Mouse (Mus musculus): ENCODE results near the gene Tff1. TPM values are rescaled to one million over a fixed set of nuclear protein-coding genes. Genes with fewer than 3 reads are reported as not detected.

The Tff1 gene
- polyA plus RNA-seq, 1 experiment from 2014 or later = not detected

- Histone ChIP-seq H3K4me1 (replicated peaks) (peaks cover 8% of the 10 kb centered on the region; the same call in 1 of the 2 replicates), H3K4me3 (replicated peaks) (no peak overlapping the region), H3K9me3 (replicated peaks) (no peaks in the 10 kb centered on the region), H3K27ac (no peak overlapping the region), H3K36me3 (no peaks in the 10 kb centered on the region), H3K4me2 (no peak overlapping the region), H3K27me3 (peaks cover 13% of the 10 kb centered on the region; the same call in 1 of the 2 replicates), H3K9ac (no peak overlapping the region)
- WGBS (ENCODE audit: insufficient replicate concordance) = 65% methylated on average over 10 of the region's 10 CpGs
- ATAC-seq (ENCODE audit: low read depth) (no peak), DNase-seq (no peak)
Measured at GRCm38 (mm10) chr17:31131269-31131821, 33.7 kb downstream of the Tff1 start.

- no peak within 1 kb of the TSS for H3K4me3 ChIP-seq (replicated peaks)
- H3K27ac ChIP-seq = no peak within 1 kb of the TSS
- H3K4me1 ChIP-seq (replicated peaks) = peaks cover 2% of the 10 kb centered on the region; the same call in 1 of the 2 replicates
- H3K4me2 ChIP-seq = no peak within 1 kb of the TSS
- H3K9me3 ChIP-seq (replicated peaks) = no peaks in the 10 kb centered on the region
- H3K27me3 ChIP-seq = peaks cover 13% of the 10 kb centered on the region; the same call in 1 of the 2 replicates
- ATAC-seq (ENCODE audit: low read depth) (no peak; the same call in 1 of the 2 replicates), DNase-seq (no peak)
- no peak within 1 kb of the TSS for H3K9ac ChIP-seq
- H3K36me3 ChIP-seq = no peaks in the 10 kb centered on the region
- WGBS (ENCODE audit: insufficient replicate concordance) = 27% methylated on average over 2 of the region's 2 CpGs
Measured at GRCm38 (mm10) chr17:31129452-31129851, 35.6 kb downstream of the Tff1 start, which contains the start of gene Tff3. Tff3 (minus strand) TSS chr17:31129646.

GRCm38 (mm10) chr17:31128708-31129318, 36.3 kb downstream of the Tff1 start:
- H3K4me1 ChIP-seq (replicated peaks) = no peaks in the 10 kb centered on the region
- H3K9ac ChIP-seq = no peak overlapping the region
- ATAC-seq (ENCODE audit: low read depth) (no peak), DNase-seq (no peak)
- H3K9me3 ChIP-seq (replicated peaks) = no peaks in the 10 kb centered on the region
- 61% methylated on average over 9 of the region's 9 CpGs for WGBS (ENCODE audit: insufficient replicate concordance)
- H3K36me3 ChIP-seq = no peaks in the 10 kb centered on the region
- no peak overlapping the region for H3K4me3 ChIP-seq (replicated peaks)
- no peak overlapping the region for H3K27ac ChIP-seq
- no peak overlapping the region for H3K4me2 ChIP-seq
- peaks cover 13% of the 10 kb centered on the region; the same call in 1 of the 2 replicates for H3K27me3 ChIP-seq

- Histone ChIP-seq H3K4me3 (replicated peaks) (no peak overlapping the region), H3K4me1 (replicated peaks) (peaks cover 10% of the 10 kb centered on the region), H3K9ac (no peak overlapping the region), H3K4me2 (no peak overlapping the region), H3K36me3 (no peaks in the 10 kb centered on the region), H3K27ac (no peak overlapping the region), H3K27me3 (peaks cover 11% of the 10 kb centered on the region; the same call in 1 of the 2 replicates), H3K9me3 (replicated peaks) (no peaks in the 10 kb centered on the region)
- 48% methylated on average over 9 of the region's 9 CpGs for WGBS (ENCODE audit: insufficient replicate concordance)
- DNase-seq (no peak), ATAC-seq (ENCODE audit: low read depth) (no peak)
Measured at GRCm38 (mm10) chr17:31125548-31126266, 39.4 kb downstream of the Tff1 start.

GRCm38 (mm10) chr17:31121975-31122374, 43.1 kb downstream of the Tff1 start:
- Histone ChIP-seq H3K4me1 (replicated peaks) (peaks cover 13% of the 10 kb centered on the region), H3K27ac (no peak overlapping the region), H3K36me3 (no peaks in the 10 kb centered on the region), H3K4me2 (no peak overlapping the region), H3K27me3 (peaks cover 7% of the 10 kb centered on the region; the same call in 1 of the 2 replicates), H3K4me3 (replicated peaks) (no peak overlapping the region), H3K9me3 (replicated peaks) (no peaks in the 10 kb centered on the region), H3K9ac (no peak overlapping the region)
- DNase-seq = peak; percentile 26
- no peak for ATAC-seq (ENCODE audit: low read depth)
- WGBS (ENCODE audit: insufficient replicate concordance) = 5% methylated on average over 8 of the region's 8 CpGs

GRCm38 (mm10) chr17:31119429-31119828, 45.6 kb downstream of the Tff1 start:
- Histone ChIP-seq H3K27ac (no peak overlapping the region), H3K9me3 (replicated peaks) (no peaks in the 10 kb centered on the region), H3K4me1 (replicated peaks) (peaks cover 13% of the 10 kb centered on the region), H3K4me3 (replicated peaks) (no peak overlapping the region), H3K9ac (no peak overlapping the region), H3K36me3 (no peaks in the 10 kb centered on the region), H3K27me3 (peaks cover 6% of the 10 kb centered on the region; the same call in 1 of the 2 replicates), H3K4me2 (no peak overlapping the region)
- 2% methylated on average over 7 of the region's 7 CpGs for WGBS (ENCODE audit: insufficient replicate concordance)
- ATAC-seq (ENCODE audit: low read depth) = peak; percentile 49
- DNase-seq = peak; percentile 61

- no peaks in the 10 kb centered on the region for H3K9me3 ChIP-seq (replicated peaks)
- H3K9ac ChIP-seq = no peak overlapping the region
- H3K27ac ChIP-seq = no peak overlapping the region
- ATAC-seq (ENCODE audit: low read depth) (no peak; the same call in 1 of the 2 replicates), DNase-seq (no peak)
- H3K36me3 ChIP-seq = no peaks in the 10 kb centered on the region
- H3K27me3 ChIP-seq = peaks cover 6% of the 10 kb centered on the region; the same call in 1 of the 2 replicates
- no peak overlapping the region for H3K4me3 ChIP-seq (replicated peaks)
- H3K4me1 ChIP-seq (replicated peaks) = peaks cover 13% of the 10 kb centered on the region
- H3K4me2 ChIP-seq = no peak overlapping the region
- WGBS (ENCODE audit: insufficient replicate concordance) = 73% methylated on average over 5 of the region's 5 CpGs
Measured at GRCm38 (mm10) chr17:31117946-31118345, 47.1 kb downstream of the Tff1 start.

- H3K27ac ChIP-seq = no peak overlapping the region
- H3K36me3 ChIP-seq = no peaks in the 10 kb centered on the region
- H3K27me3 ChIP-seq = peaks cover 6% of the 10 kb centered on the region; the same call in 1 of the 2 replicates
- no peak overlapping the region for H3K4me2 ChIP-seq
- H3K9me3 ChIP-seq (replicated peaks) = no peaks in the 10 kb centered on the region
- ATAC-seq (ENCODE audit: low read depth) = 0 out of 2 replicates have a peak, but pooled peaks have one; percentile 38
- H3K4me1 ChIP-seq (replicated peaks) = peaks cover 5% of the 10 kb centered on the region
- WGBS (ENCODE audit: insufficient replicate concordance) = 61% methylated on average over 6 of the region's 6 CpGs
- no peak overlapping the region for H3K9ac ChIP-seq
- DNase-seq = no peak
- no peak overlapping the region for H3K4me3 ChIP-seq (replicated peaks)
Measured at GRCm38 (mm10) chr17:31116063-31116462, 49.0 kb downstream of the Tff1 start.

- Histone ChIP-seq H3K9me3 (replicated peaks) (no peaks in the 10 kb centered on the region), H3K27ac (no peak overlapping the region), H3K4me2 (no peak overlapping the region), H3K4me3 (replicated peaks) (no peak overlapping the region), H3K27me3 (no peaks in the 10 kb centered on the region), H3K36me3 (peaks cover 3% of the 10 kb centered on the region; the same call in 1 of the 2 replicates), H3K9ac (no peak overlapping the region), H3K4me1 (replicated peaks) (0 out of 2 replicates have a peak, but pooled peaks cover 5% of the 10 kb centered on the region)
- ATAC-seq (ENCODE audit: low read depth) (no peak), DNase-seq (no peak)
- 75% methylated on average over 9 of the region's 9 CpGs for WGBS (ENCODE audit: insufficient replicate concordance)
Measured at GRCm38 (mm10) chr17:31113191-31113856, 51.8 kb downstream of the Tff1 start.
